ENCODE assay signal across 8 mouse cellular contexts in genomic region chr6:39870271-39871135, GRCm38 (mm10). TPM values are rescaled to one million over a fixed set of nuclear protein-coding genes. Genes with fewer than 3 reads are reported as not detected.
DNase-seq lines count a peak whose midpoint lies in the region; ATAC-seq lines count a peak whose summit lies in the region.

No protein-coding gene starts in this region.

- H3K4me3 ChIP-seq in heart, embryonic 16.5 days (ENCODE audit: low read length), result peak overlapping the region; percentile 60
- peak overlapping the region; percentile 51 for H3K4me3 ChIP-seq in stomach, embryonic 14.5 days (ENCODE audit: low read depth, low read length)

- H3K4me2 ChIP-seq in heart, embryonic 16.5 days (ENCODE audit: low read depth, low read length), result peak overlapping the region; percentile 95
- H3K4me2 ChIP-seq in stomach, embryonic 14.5 days (replicated peaks; ENCODE audit: low read depth, low read length), result peak overlapping the region; percentile 97

- WGBS in heart, embryonic 16.5 days, result 1% methylated on average over 28 of the region's 28 CpGs
- 1% methylated on average over 28 of the region's 28 CpGs for WGBS in stomach, embryonic 14.5 days

- no peaks in the 10 kb centered on the region for H3K9me3 ChIP-seq in heart, embryonic 16.5 days (replicated peaks; ENCODE audit: control insufficient read depth, low read length)
- H3K9me3 ChIP-seq in stomach, embryonic 14.5 days (ENCODE audit: control insufficient read depth, low read depth, low read length), result no peaks in the 10 kb centered on the region

- H3K36me3 ChIP-seq in heart, embryonic 16.5 days (ENCODE audit: control insufficient read depth, insufficient read depth), result no peaks in the 10 kb centered on the region
- H3K36me3 ChIP-seq in stomach, embryonic 14.5 days (ENCODE audit: control insufficient read depth, insufficient read depth, low read length), result no peaks in the 10 kb centered on the region

- H3K4me1 ChIP-seq in heart, embryonic 16.5 days (ENCODE audit: control insufficient read depth, insufficient read depth, low read length), result peaks cover 26% of the 10 kb centered on the region
- H3K4me1 ChIP-seq in stomach, embryonic 14.5 days (ENCODE audit: control insufficient read depth, insufficient read depth, low read length), result peaks cover 5% of the 10 kb centered on the region; the same call in 1 of the 2 replicates

- peak; percentile 16 for DNase-seq in CD4-positive helper T cell, adult 2 months (ENCODE audit: low read depth, low spot score)
- DNase-seq in R1 (ENCODE audit: low read depth, low spot score), result peak; percentile 55
- DNase-seq in embryo, embryonic 10.5 days (ENCODE audit: low spot score), result peak; percentile 88
- DNase-seq in layer of hippocampus, adult 9-11 months, result peak; percentile 46
- DNase-seq in lung, postnatal 36 days, result peak; percentile 11
- no peak for DNase-seq in thymus, postnatal 25 days

- peaks cover 61% of the 10 kb centered on the region for H3K27me3 ChIP-seq in heart, embryonic 16.5 days (ENCODE audit: control insufficient read depth, insufficient read depth, low read length)
- H3K27me3 ChIP-seq in stomach, embryonic 14.5 days (ENCODE audit: control insufficient read depth, insufficient read depth, low read length), result peaks cover 32% of the 10 kb centered on the region

- no peak for ATAC-seq in heart, embryonic 16.5 days (replicated peaks; ENCODE audit: extremely low read depth, insufficient read depth, low FRiP score)
- ATAC-seq in stomach, embryonic 14.5 days (ENCODE audit: insufficient number of reproducible peaks, insufficient read depth, low FRiP score, low read depth), result peak; percentile 26; the same call in 1 of the 2 replicates

- no peak overlapping the region for H3K9ac ChIP-seq in heart, embryonic 16.5 days (ENCODE audit: low read length)
- H3K9ac ChIP-seq in stomach, embryonic 14.5 days (replicated peaks; ENCODE audit: low read depth, low read length), result no peak overlapping the region

- H3K27ac ChIP-seq in heart, embryonic 16.5 days (ENCODE audit: low read length), result no peak overlapping the region
- H3K27ac ChIP-seq in stomach, embryonic 14.5 days (ENCODE audit: low read length), result no peak overlapping the region

RNA-seq across cellular contexts. Expression of gene Tmem178b, which starts 2.6 kb away (rescaled TPM):
- 0.24 TPM in 1 of 2 replicates, not detected in the other for polyA plus RNA-seq in heart, embryonic 16.5 days (2015; fragmentation: Nextera tagmentation; extraction: Ambion mirVana)
- 1.5 TPM in 2 replicates for polyA plus RNA-seq in stomach, embryonic 14.5 days (2014; fragmentation: Nextera tagmentation; extraction: Ambion mirVana)

RNA-seq across cellular contexts. Expression of gene Mrps33, which starts 59.7 kb away (rescaled TPM):
- 154 and 165 TPM in 2 replicates for polyA plus RNA-seq in heart, embryonic 16.5 days (2015; fragmentation: Nextera tagmentation; extraction: Ambion mirVana)
- 190 and 207 TPM in 2 replicates for polyA plus RNA-seq in stomach, embryonic 14.5 days (2014; fragmentation: Nextera tagmentation; extraction: Ambion mirVana)
